Mouse (Mus musculus) hindbrain, embryonic 14.5 days (tissue): ENCODE data around the gene Bphl. TPM values are rescaled to one million over a fixed set of nuclear protein-coding genes. Genes with fewer than 3 reads are reported as not detected.

Experiments used
- ATAC-seq: fragments of 200-750 bp; cut with Nextera tagmentation; 2 replicates; pipeline ENCODE4 v1.8.0; 2017; ENCODE audit warnings: moderate number of reproducible peaks, mild to moderate bottlenecking, moderate TSS enrichment, moderate library complexity; ENCODE audit not compliant: low FRiP score
- DNase-seq: peaks from one replicate; pipeline ENCODE4 v3.0.0-alpha.2; 2015; ENCODE audit warnings: low spot score
- H3K27ac ChIP-seq: fragments of 300-500 bp; sonication (generic); 2 replicates; pipeline ENCODE4 v1.5.1; 2014; ENCODE audit warnings: mild to moderate bottlenecking, moderate library complexity
- H3K27me3 ChIP-seq: fragments of 300-500 bp; sonication (generic); 2 replicates; pipeline ENCODE4 v1.6.1; 2014; ENCODE audit warnings: mild to moderate bottlenecking, low read length, mixed read lengths; ENCODE audit not compliant: control insufficient read depth, insufficient read depth
- H3K36me3 ChIP-seq: fragments of 300-500 bp; sonication (generic); replicated peaks from 2 replicates; pipeline ENCODE4 v1.6.1; 2014; ENCODE audit not compliant: control insufficient read depth, insufficient read depth
- H3K4me1 ChIP-seq: fragments of 300-500 bp; sonication (generic); replicated peaks from 2 replicates; pipeline ENCODE4 v1.6.1; 2014; ENCODE audit warnings: antibody characterized with exemption, low read length, mixed read lengths; ENCODE audit not compliant: control insufficient read depth, insufficient read depth
- H3K4me2 ChIP-seq: fragments of 300-500 bp; sonication (generic); replicated peaks from 2 replicates; pipeline ENCODE4 v1.6.1; 2014; ENCODE audit warnings: mild to moderate bottlenecking, moderate library complexity
- H3K4me3 ChIP-seq: fragments of 300-500 bp; sonication (generic); replicated peaks from 2 replicates; pipeline ENCODE4 v1.5.1; 2014; ENCODE audit warnings: mild to moderate bottlenecking, low read length
- H3K9ac ChIP-seq: fragments of 300-500 bp; sonication (generic); 2 replicates; pipeline ENCODE4 v1.6.1; 2014
- H3K9me3 ChIP-seq: fragments of 300-500 bp; sonication (generic); 2 replicates; pipeline ENCODE4 v1.6.1; 2016; ENCODE audit warnings: low read length; ENCODE audit not compliant: control insufficient read depth
- WGBS: fragments of 180-500 bp; shearing (Covaris S2); extraction: QIAGEN DNeasy Blood & Tissue Kit; methylation state at CpG from one replicate; pipeline ENCODE4 v1.1.7; 2014; 5-methylcytosine and 5-hydroxymethylcytosine counted together
- polyA plus RNA-seq: library from polyadenylated mRNA; unstranded; fragments of >200 nt; fragmentation: Nextera tagmentation; extraction: Ambion mirVana; gene quantifications from 2 replicates; pipeline ENCODE4 v1.2.1, GENCODE M21; 2014

The Bphl gene
- polyA plus RNA-seq: 42.8 and 43.5 TPM in 2 replicates

- under 1% methylated on average over 37 of the region's 37 CpGs for WGBS
- Histone ChIP-seq H3K4me2 (peak within 1 kb of the TSS; percentile 67), H3K9me3 (no peaks in the 10 kb centered on the region), H3K9ac (peak within 1 kb of the TSS; percentile 93), H3K27me3 (no peaks in the 10 kb centered on the region), H3K4me3 (peak within 1 kb of the TSS; percentile 76), H3K36me3 (peaks cover 11% of the 10 kb centered on the region; the same call in 1 of the 2 replicates), H3K4me1 (peaks cover 13% of the 10 kb centered on the region), H3K27ac (peak within 1 kb of the TSS; percentile 87)
- DNase-seq: peak; percentile 93
- peak; percentile 95 for ATAC-seq
Observed at GRCm38 (mm10) chr13:34037172-34038055, at the start of gene Bphl. TSS of gene Bphl (plus strand) at chr13:34037597.

GRCm38 (mm10) chr13:33989625-33990024 is 47.8 kb upstream of the Bphl start:
- 86% methylated on average over 5 of the region's 5 CpGs for WGBS
- no peak overlapping the region for H3K9ac ChIP-seq
- 0 out of 2 replicates have a peak, but pooled peaks cover 6% of the 10 kb centered on the region for H3K36me3 ChIP-seq
- H3K27ac ChIP-seq: no peak overlapping the region
- no peaks in the 10 kb centered on the region for H3K4me1 ChIP-seq
- H3K27me3 ChIP-seq: no peaks in the 10 kb centered on the region
- no peak for ATAC-seq
- no peak for DNase-seq
- H3K9me3 ChIP-seq: no peaks in the 10 kb centered on the region
- no peak overlapping the region for H3K4me3 ChIP-seq
- no peak overlapping the region for H3K4me2 ChIP-seq

GRCm38 (mm10) chr13:33995197-33995596 is 42.2 kb upstream of the Bphl start:
- 13% methylated on average over 1 of the region's 1 CpGs for WGBS

GRCm38 (mm10) chr13:34002058-34003006 is 35.1 kb upstream of the Bphl start, which contains the start of the genes Ripk1 and Serpinb6a:
TSS of gene Ripk1 (plus strand) at chr13:34002363.
TSS of gene Serpinb6a (minus strand) at chr13:34002794.
- peak within 1 kb of the TSS; percentile 64 for H3K4me2 ChIP-seq
- WGBS: under 1% methylated on average over 92 of the region's 92 CpGs
- H3K27ac ChIP-seq: peak within 1 kb of the TSS; percentile 88
- H3K27me3 ChIP-seq: no peaks in the 10 kb centered on the region
- peak within 1 kb of the TSS; percentile 82 for H3K4me3 ChIP-seq
- ATAC-seq (peak; percentile 95), DNase-seq (peak; percentile 89)
- H3K9me3 ChIP-seq: no peaks in the 10 kb centered on the region
- peak within 1 kb of the TSS; percentile 80 for H3K9ac ChIP-seq
- no peaks in the 10 kb centered on the region for H3K36me3 ChIP-seq
- H3K4me1 ChIP-seq: peaks cover 10% of the 10 kb centered on the region

More at GRCm38 (mm10) chr13:33995197-33995596, 42.2 kb upstream of the Bphl start:
- Histone ChIP-seq H3K9me3 (no peaks in the 10 kb centered on the region), H3K27me3 (no peaks in the 10 kb centered on the region), H3K27ac (no peak overlapping the region), H3K4me2 (no peak overlapping the region), H3K9ac (no peak overlapping the region), H3K4me1 (no peaks in the 10 kb centered on the region), H3K4me3 (no peak overlapping the region), H3K36me3 (no peaks in the 10 kb centered on the region)
- DNase-seq: peak; percentile 79
- peak; percentile 43; the same call in 1 of the 2 replicates for ATAC-seq

GRCm38 (mm10) chr13:34003058-34003457 is 34.3 kb upstream of the Bphl start:
- H3K9ac ChIP-seq: peak overlapping the region; percentile 80
- peak overlapping the region; percentile 82 for H3K4me3 ChIP-seq
- H3K9me3 ChIP-seq: no peaks in the 10 kb centered on the region
- peak overlapping the region; percentile 64 for H3K4me2 ChIP-seq
- no peaks in the 10 kb centered on the region for H3K27me3 ChIP-seq
- peak overlapping the region; percentile 88 for H3K27ac ChIP-seq
- peaks cover 10% of the 10 kb centered on the region for H3K4me1 ChIP-seq
- ATAC-seq: peak; percentile 3; the same call in 1 of the 2 replicates
- WGBS: 8% methylated on average over 5 of the region's 5 CpGs
- DNase-seq: no peak
- H3K36me3 ChIP-seq: no peaks in the 10 kb centered on the region

GRCm38 (mm10) chr13:34007234-34007633 is 30.2 kb upstream of the Bphl start:
- no peak overlapping the region for H3K4me2 ChIP-seq
- 83% methylated on average over 2 of the region's 2 CpGs for WGBS
- peaks cover 11% of the 10 kb centered on the region; the same call in 1 of the 2 replicates for H3K36me3 ChIP-seq
- H3K4me1 ChIP-seq: peaks cover 5% of the 10 kb centered on the region; the same call in 1 of the 2 replicates
- no peak overlapping the region for H3K27ac ChIP-seq
- no peak overlapping the region for H3K9ac ChIP-seq
- no peaks in the 10 kb centered on the region for H3K9me3 ChIP-seq
- no peaks in the 10 kb centered on the region for H3K27me3 ChIP-seq
- ATAC-seq (no peak), DNase-seq (no peak)
- H3K4me3 ChIP-seq: no peak overlapping the region

- ATAC-seq (peak; percentile 65; the same call in 1 of the 2 replicates), DNase-seq (peak; percentile 47)
- WGBS: 89% methylated on average over 9 of the region's 9 CpGs
- Histone ChIP-seq H3K4me2 (no peak overlapping the region), H3K36me3 (peaks cover 75% of the 10 kb centered on the region), H3K9me3 (no peaks in the 10 kb centered on the region), H3K9ac (no peak overlapping the region), H3K4me3 (no peak overlapping the region), H3K4me1 (no peaks in the 10 kb centered on the region), H3K27me3 (no peaks in the 10 kb centered on the region), H3K27ac (no peak overlapping the region)
Observed at GRCm38 (mm10) chr13:34016927-34017569, 20.3 kb upstream of the Bphl start.

- no peak for DNase-seq
Observed at GRCm38 (mm10) chr13:34018521-34018920, 18.9 kb upstream of the Bphl start.

More at GRCm38 (mm10) chr13:34018521-34018920, 18.9 kb upstream of the Bphl start:
- Histone ChIP-seq H3K4me1 (no peaks in the 10 kb centered on the region), H3K9ac (no peak overlapping the region), H3K36me3 (peaks cover 77% of the 10 kb centered on the region), H3K9me3 (no peaks in the 10 kb centered on the region), H3K4me2 (no peak overlapping the region), H3K27me3 (no peaks in the 10 kb centered on the region), H3K4me3 (no peak overlapping the region), H3K27ac (no peak overlapping the region)
- ATAC-seq: no peak
- WGBS: 91% methylated on average over 1 of the region's 1 CpGs
